Mouse (Mus musculus) B cell, adult 2 months (primary cell): Measurements from ENCODE around the gene Sowahd.
"Not testable (repeated sequence)": the region's sequence is repeated elsewhere in the genome, so short reads cannot be mapped to it uniquely, and the experiment has no call there.

Experiments used
- DNase-seq, 2 experiments: peaks; one replicate each; pipeline ENCODE4 v3.0.0; 2022

Sowahd gene

DNA sequence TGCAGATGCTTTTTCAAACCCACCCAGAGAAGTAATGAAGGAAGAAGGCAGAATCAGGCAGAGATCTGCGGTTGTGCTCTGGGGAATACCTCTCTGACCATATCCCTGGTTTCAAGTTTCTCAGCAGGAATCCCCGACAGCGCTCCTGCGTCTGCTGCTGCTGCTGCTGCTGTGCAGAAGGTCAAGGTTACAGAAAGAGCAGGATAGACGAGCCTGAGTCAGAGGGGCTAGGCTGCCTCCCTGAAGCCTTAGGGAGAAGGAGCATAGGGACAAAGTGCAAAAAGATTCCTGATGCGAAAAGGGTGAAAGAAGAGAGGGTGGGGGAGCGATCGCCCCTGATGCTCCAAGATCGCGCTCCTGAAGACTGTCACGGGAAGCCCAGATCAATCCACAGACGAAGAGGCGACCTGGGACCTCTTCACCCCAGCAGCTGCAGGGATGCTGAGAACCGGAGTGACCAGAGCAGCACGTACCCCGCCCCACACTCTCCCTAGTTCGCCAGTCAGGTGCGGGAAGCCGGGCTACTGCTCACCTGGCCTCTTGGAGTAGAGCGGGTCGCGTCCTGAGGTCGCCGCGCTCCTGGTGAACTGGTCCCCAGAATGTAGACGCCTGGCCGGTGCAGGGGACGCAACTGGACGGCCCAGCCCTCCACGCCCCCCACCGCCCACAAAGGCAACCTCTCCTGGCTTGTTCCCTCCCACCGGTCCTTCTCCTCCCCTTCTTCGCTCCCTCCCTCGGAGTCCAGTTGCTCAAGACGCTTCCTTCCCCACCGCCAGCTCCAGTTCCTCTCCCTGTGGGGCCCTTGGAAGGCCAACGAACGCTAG lies at the start of gene Sowahd:
Gene Sowahd, plus strand, starts transcription at position 780 of the 824 bp plus-strand sequence.
- peak in 1 of 2 experiments; percentile 4 for DNase-seq

GRCm38 (mm10) chrX:37013870-37014269 lies 34.8 kb upstream of the Sowahd start:
- no peak for DNase-seq

DNA sequence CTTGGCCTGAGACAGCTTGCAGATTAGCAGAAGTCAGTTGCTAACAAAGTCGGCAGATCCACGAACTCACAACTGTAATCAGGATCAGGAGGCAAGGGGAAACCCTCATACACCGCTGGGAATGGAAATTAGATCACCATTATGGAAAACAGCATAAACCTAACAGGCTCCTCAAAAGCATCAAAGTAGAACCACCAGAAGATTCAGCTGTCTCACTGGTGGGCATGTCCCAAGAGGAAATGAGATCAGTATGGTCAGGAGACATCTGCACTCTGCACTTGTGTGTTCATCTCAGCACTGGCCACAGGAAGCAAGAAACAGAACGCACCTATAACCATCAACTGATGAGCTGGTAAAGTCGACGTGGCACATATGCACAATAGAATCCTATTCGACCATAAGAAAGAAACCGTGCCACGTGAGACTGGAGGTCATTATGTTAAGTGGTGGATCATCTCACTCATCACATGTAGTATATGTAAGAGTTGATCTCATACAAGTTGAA lies 30.4 kb upstream of the Sowahd start:
- DNase-seq = no peak

DNA sequence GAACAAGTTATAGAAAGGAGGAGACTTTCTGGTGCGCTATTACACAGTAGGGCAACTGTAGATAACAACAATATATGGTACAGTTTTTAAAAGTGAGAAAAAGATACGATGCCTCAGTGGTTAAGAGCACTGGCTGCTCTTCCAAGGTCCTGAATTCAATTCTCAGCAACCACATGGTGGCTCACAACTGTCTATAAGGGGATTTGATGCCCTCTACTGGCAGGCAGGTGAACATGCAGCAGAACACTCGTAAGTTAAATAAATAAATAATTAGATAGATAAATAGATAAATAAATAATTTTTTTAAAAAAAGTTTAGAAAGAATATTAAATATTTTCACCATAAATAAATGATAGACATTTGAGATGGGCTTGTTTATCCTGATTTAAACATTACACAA lies 29.6 kb upstream of the Sowahd start:
- peak; percentile 33 to 34 for DNase-seq

GRCm38 (mm10) chrX:37022690-37023089 lies 26.0 kb upstream of the Sowahd start:
- peak; percentile 81 to 84 for DNase-seq

GRCm38 (mm10) chrX:37023652-37024309 lies 24.9 kb upstream of the Sowahd start:
- no peak for DNase-seq

- DNase-seq = no peak
Measured at GRCm38 (mm10) chrX:37028378-37028777, 20.3 kb upstream of the Sowahd start.

DNA sequence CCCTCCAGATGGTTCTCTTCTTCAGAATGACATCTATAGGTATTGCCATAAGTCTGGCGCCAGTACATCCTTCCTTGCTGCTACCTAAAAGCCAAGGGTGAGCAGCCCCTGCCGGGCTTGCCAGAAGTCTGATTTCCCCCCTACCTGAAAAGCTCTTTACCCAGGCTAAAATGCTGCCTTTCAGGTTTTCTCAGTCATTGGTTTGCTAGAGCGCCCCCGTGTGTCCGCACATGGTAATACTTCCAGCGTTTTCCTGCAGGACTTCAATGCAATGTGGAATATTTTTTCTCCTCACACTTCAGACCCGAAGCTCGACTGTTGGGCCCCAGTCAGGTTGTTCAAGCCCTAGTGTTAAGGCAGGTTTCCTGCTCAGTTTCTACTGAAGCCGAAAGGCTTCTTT lies 5.9 kb upstream of the Sowahd start:
- DNase-seq = peak; percentile 75 to 76

GRCm38 (mm10) chrX:37048890-37049823 lies 512 bp downstream of the Sowahd start:
- peak; percentile 13 to 25 for DNase-seq

- no peak for DNase-seq
Measured at GRCm38 (mm10) chrX:37063902-37064301, 15.3 kb downstream of the Sowahd start.

- no peak for DNase-seq
Measured at GRCm38 (mm10) chrX:37067299-37067698, 18.7 kb downstream of the Sowahd start.

DNA sequence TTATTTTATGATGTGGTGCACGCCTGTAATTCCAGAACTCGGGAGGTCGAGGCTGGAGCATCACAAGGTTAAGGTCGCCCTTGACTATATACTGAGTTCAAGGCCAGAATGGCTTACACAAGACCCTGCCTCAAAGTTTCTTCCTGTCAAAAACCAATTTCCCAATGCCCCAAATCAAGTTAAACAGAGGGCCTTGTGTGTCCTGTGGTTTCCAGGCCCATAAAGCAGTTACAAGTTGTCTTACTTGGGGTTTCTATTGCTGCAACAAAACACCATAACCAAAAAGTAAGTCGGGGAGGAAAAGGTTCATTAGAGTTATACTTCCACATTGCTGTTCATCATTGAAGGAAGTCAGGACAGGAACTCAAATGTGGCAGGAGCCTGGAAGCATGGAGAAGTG lies 20.1 kb downstream of the Sowahd start:
- no peak for DNase-seq

GRCm38 (mm10) chrX:37074262-37074892 lies 25.7 kb downstream of the Sowahd start:
- peak; percentile 77 to 79 for DNase-seq

- DNase-seq = no peak
Measured at GRCm38 (mm10) chrX:37076651-37077050, 28.0 kb downstream of the Sowahd start.

DNA sequence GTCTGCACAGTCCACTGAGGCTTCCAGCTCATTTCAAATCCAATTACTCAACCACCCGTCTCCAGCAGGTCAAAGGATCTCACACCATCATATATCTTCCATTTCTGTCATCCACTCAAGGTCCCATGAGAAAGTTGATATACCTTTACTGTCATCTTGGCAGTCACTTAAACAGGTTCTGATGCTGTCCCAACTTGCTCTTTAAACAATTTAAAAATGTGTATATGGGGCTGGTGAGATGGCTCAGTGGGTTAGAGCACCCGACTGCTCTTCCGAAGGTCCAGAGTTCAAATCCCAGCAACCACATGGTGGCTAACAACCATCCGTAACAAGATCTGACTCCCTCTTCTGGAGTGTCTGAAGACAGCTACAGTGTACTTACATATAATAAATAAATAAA lies 31.7 kb downstream of the Sowahd start:
- not testable (repeated sequence) for DNase-seq

- no peak for DNase-seq
Measured at GRCm38 (mm10) chrX:37081194-37081593, 32.5 kb downstream of the Sowahd start.

- DNase-seq = peak in 1 of 2 experiments; percentile 19
Measured at GRCm38 (mm10) chrX:37084318-37084926, 35.8 kb downstream of the Sowahd start.

DNA sequence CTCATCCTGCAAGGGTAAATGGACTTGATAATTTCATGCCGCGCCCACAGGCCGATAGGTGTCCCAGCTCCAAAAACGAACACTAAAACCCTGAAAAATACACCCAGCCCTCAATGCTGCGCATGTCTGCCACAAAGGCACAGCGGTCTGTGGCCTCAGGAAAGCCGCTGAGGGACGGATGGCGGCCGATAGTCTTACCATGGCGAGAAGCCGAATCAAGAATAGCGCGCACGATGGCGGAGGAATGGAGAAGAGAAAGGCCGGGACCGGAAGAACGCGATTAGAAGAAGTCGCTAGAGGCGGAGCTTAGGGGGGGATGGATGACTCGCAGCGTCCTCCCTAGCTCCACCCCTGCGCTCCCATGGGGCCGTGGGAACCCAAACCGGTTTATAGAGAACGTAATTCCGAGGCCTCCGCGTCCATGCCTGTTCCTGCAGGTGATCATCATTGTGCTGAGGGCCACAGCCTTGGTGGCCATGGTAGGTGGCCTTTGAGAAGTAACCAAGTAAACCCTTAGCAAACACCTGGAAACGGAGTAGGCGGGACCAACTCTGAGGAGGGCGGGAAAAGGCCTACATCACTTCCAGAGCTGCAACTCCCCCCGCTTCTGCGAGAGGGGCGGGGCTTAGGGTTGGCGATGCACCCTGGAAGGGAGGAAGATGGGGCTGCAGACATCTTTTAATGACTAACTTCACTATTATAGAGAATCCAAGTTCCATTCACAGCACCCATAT lies 36.4 kb downstream of the Sowahd start, which contains the start of gene Rpl39:
Gene Rpl39, minus strand, starts transcription at position 476 of the 734 bp plus-strand sequence.
- peak; percentile 89 to 91 for DNase-seq

DNA sequence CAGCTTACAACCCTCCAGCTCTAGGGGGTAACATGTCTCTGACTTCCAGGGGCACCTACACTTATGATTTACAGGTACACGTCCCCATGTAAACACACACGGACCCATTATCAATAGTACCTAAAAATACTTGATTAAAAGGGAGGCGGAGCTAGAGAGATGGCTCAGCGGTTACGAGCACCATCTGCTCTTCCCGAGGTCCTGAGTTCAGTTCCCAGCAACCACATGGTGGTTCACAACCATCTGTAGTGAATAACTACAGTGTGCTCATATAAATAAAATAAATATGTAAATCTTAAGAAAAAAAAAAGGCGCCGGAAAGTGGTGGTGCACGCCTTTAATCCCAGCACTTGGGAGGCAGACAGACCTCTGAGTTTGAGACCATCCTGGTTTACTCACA lies 37.0 kb downstream of the Sowahd start:
- DNase-seq = no peak

- DNase-seq = peak in 1 of 2 experiments; percentile 4
Measured at GRCm38 (mm10) chrX:37088778-37089177, 40.1 kb downstream of the Sowahd start.

GRCm38 (mm10) chrX:37091457-37091856 lies 42.8 kb downstream of the Sowahd start:
- DNase-seq = no peak
